Mouse (Mus musculus) hindbrain, embryonic 16.5 days (tissue): Measurements from ENCODE around the gene Chchd3. TPM values are rescaled to one million over a fixed set of nuclear protein-coding genes. Genes with fewer than 3 reads are reported as not detected.
A peak's percentile ranks its signal among the peaks of the same experiment; 100 is the strongest.

ENCODE experiments used
- ATAC-seq: fragments of 200-750 bp; cut with Nextera tagmentation; 2 replicates; pipeline ENCODE4 v1.8.0; 2017; ENCODE audit warnings: moderate TSS enrichment, moderate library complexity
- H3K27ac ChIP-seq: fragments of 300-500 bp; sonication (generic); 2 replicates; pipeline ENCODE4 v1.5.1; 2014; ENCODE audit warnings: low read depth, mild to moderate bottlenecking, control low read depth, low read length, moderate library complexity
- H3K27me3 ChIP-seq: fragments of 300-500 bp; sonication (generic); replicated peaks from 2 replicates; pipeline ENCODE4 v1.6.1; 2014; ENCODE audit warnings: low read length; ENCODE audit not compliant: control insufficient read depth, insufficient read depth
- H3K36me3 ChIP-seq: fragments of 300-500 bp; sonication (generic); 2 replicates; pipeline ENCODE4 v1.6.1; 2014; ENCODE audit warnings: mild to moderate bottlenecking, low read length, moderate library complexity, mixed read lengths; ENCODE audit not compliant: control insufficient read depth, insufficient read depth
- H3K4me1 ChIP-seq: fragments of 300-500 bp; sonication (generic); 2 replicates; pipeline ENCODE4 v1.6.1; 2014; ENCODE audit warnings: low read depth, low read length; ENCODE audit not compliant: control insufficient read depth, insufficient read depth
- H3K4me2 ChIP-seq: fragments of 300-500 bp; sonication (generic); 2 replicates; pipeline ENCODE4 v1.6.1; 2014; ENCODE audit warnings: mild to moderate bottlenecking, low read length, control low read depth, moderate library complexity
- H3K4me3 ChIP-seq: fragments of 300-500 bp; sonication (generic); 2 replicates; pipeline ENCODE4 v1.5.1; 2014; ENCODE audit warnings: mild to moderate bottlenecking, low read length, control low read depth, moderate library complexity
- H3K9ac ChIP-seq: fragments of 300-500 bp; sonication (generic); 2 replicates; pipeline ENCODE4 v1.6.1; 2014; ENCODE audit warnings: low read depth, mild to moderate bottlenecking, control low read depth, low read length, moderate library complexity
- H3K9me3 ChIP-seq: fragments of 300-500 bp; sonication (generic); 2 replicates; pipeline ENCODE4 v1.6.1; 2014; ENCODE audit warnings: mild to moderate bottlenecking, low read length, moderate library complexity; ENCODE audit not compliant: control insufficient read depth
- WGBS: fragments of 180-500 bp; shearing (Covaris S2); extraction: QIAGEN DNeasy Blood & Tissue Kit; methylation state at CpG from one replicate; pipeline ENCODE4 v1.1.7; 2014; 5-methylcytosine and 5-hydroxymethylcytosine counted together
- polyA plus RNA-seq: library from polyadenylated mRNA; unstranded; fragments of >200 nt; fragmentation: Nextera tagmentation; extraction: Ambion mirVana; gene quantifications from 2 replicates; pipeline ENCODE4 v1.2.1, GENCODE M21; 2015

Chchd3 gene
- polyA plus RNA-seq, 1 experiment from 2014 or later: 124 TPM

DNA sequence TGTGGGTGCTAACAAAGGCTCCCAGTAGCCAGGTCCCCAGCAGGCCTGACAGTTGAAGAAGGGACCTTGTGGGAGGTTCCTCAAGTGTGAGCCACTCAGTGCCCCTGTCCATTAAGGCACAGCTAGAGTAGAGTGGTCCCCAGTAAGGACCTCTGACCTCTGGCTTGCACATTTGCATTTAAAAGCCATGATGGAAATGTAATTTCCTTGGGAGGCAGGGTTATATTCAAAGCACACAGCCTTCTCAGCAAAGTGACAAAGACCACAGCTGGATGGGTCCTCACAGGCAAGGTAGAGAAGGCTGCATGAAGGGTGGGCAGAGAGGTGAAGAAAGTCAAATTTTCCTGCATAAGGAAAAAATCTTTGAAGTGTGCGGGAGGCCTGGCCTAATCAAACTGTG is 272.7 kb downstream of the Chchd3 start:
- no peaks in the 10 kb centered on the region for H3K9me3 ChIP-seq
- no peaks in the 10 kb centered on the region for H3K36me3 ChIP-seq
- ATAC-seq: no peak
- no peaks in the 10 kb centered on the region for H3K4me1 ChIP-seq
- H3K27me3 ChIP-seq: no peaks in the 10 kb centered on the region
- no peak overlapping the region for H3K27ac ChIP-seq
- 17% methylated on average over 1 of the region's 1 CpGs for WGBS
- H3K4me3 ChIP-seq: no peak overlapping the region
- H3K4me2 ChIP-seq: no peak overlapping the region
- H3K9ac ChIP-seq: no peak overlapping the region

DNA sequence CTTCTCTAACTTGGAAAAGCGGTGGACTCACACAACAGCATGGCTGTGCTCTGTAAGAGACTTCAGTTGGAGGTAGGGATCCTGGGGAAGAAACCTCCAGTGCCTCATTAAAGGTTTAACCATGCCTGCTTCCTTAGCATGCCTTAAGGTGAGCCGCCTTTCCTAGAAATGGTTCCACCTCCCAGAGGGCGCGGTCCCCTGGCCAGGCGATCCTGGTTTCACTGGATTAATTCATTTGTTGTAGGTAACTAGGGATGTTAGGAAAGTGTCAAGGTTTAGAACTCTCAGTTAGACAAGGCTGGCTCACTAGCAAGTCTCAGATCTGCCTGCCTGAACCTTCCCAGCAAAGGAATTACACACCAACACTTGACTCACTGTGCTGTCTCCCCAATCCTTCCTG is 273.9 kb downstream of the Chchd3 start:
- no peaks in the 10 kb centered on the region for H3K27me3 ChIP-seq
- no peaks in the 10 kb centered on the region for H3K9me3 ChIP-seq
- H3K4me2 ChIP-seq: no peak overlapping the region
- no peak overlapping the region for H3K4me3 ChIP-seq
- 91% methylated on average over 5 of the region's 5 CpGs for WGBS
- no peak overlapping the region for H3K27ac ChIP-seq
- no peaks in the 10 kb centered on the region for H3K36me3 ChIP-seq
- no peak for ATAC-seq
- no peak overlapping the region for H3K9ac ChIP-seq
- no peaks in the 10 kb centered on the region for H3K4me1 ChIP-seq

DNA sequence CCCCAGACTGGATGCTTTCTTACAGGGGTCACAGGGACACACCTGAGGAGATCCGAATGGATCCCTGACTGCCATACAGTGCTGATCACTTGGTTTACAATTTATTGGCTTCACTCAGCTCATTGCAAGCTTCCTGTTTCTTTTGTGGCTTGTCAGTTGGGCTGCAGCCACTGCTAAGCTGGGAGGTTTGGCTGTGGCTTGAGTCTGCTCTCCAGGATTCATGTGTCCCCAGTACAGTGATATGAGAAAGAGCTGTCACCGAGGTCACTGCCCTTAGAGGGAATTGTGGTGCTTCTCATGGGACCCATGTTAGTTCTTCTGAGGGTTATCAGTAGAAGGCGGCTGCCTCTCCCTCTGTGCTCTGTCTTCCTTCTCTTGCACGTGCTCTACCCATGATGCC is 277.0 kb downstream of the Chchd3 start:
- Histone ChIP-seq H3K9ac (no peak overlapping the region), H3K27ac (no peak overlapping the region), H3K4me2 (no peak overlapping the region), H3K4me3 (no peak overlapping the region), H3K27me3 (no peaks in the 10 kb centered on the region), H3K4me1 (no peaks in the 10 kb centered on the region; the same call in 1 of the 2 replicates), H3K36me3 (no peaks in the 10 kb centered on the region), H3K9me3 (no peaks in the 10 kb centered on the region)
- no peak for ATAC-seq
- WGBS: 86% methylated on average over 4 of the region's 4 CpGs

DNA sequence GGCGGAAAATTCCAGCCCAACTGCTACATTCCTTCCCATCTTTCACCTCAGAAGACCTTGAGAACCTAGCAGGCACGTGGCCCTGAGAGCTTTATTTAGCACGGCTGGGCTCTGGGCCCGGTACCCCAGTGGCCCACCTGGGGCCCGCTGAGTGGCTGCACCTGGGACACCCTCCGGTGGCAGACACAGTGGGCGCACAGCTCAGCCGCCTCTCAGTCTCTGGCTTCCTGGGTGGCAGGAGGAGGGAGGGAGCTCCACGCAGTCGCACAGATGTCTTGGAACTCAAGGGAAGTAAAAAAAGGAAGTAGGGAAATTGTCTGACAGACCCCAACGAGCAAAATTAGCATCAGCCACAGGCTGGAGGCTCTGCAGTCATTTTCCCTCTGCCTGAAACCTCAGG is 279.5 kb downstream of the Chchd3 start:
- ATAC-seq: peak; percentile 54; the same call in 1 of the 2 replicates
- H3K4me2 ChIP-seq: 0 out of 2 replicates have a peak overlapping the region, but pooled peaks have one; percentile 26
- no peaks in the 10 kb centered on the region for H3K36me3 ChIP-seq

DNA sequence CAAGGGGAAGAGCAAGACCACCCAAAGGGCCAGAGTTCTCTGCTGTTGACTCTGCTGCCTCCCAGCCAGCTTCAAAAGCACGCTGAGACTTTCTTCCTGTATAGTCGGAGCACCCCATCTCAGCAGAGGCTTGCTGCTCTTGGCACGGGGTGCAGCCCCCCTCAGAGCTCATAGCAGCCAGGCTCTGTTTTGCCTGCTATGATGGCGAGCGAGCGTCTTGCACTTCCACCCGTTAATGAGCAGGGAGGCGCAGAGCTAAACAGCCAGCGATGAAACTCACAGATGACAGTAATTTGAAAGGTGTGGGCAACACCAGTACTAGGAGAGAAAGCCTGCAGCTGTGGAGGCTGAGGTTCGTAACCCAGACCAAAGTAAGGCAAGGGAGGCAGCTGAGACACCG is 283.7 kb downstream of the Chchd3 start:
- H3K27ac ChIP-seq: no peak overlapping the region
- no peaks in the 10 kb centered on the region for H3K36me3 ChIP-seq
- 65% methylated on average over 11 of the region's 11 CpGs for WGBS
- no peak for ATAC-seq
- H3K4me1 ChIP-seq: peaks cover 3% of the 10 kb centered on the region; the same call in 1 of the 2 replicates
- H3K9ac ChIP-seq: no peak overlapping the region
- no peak overlapping the region for H3K4me3 ChIP-seq
- no peaks in the 10 kb centered on the region for H3K9me3 ChIP-seq
- no peaks in the 10 kb centered on the region for H3K27me3 ChIP-seq
- no peak overlapping the region for H3K4me2 ChIP-seq

More for the DNA sequence above, 279.5 kb downstream of the Chchd3 start:
- no peaks in the 10 kb centered on the region for H3K9me3 ChIP-seq
- no peaks in the 10 kb centered on the region for H3K27me3 ChIP-seq
- H3K9ac ChIP-seq: no peak overlapping the region
- WGBS: 19% methylated on average over 11 of the region's 11 CpGs
- H3K27ac ChIP-seq: no peak overlapping the region
- H3K4me1 ChIP-seq: peaks cover 3% of the 10 kb centered on the region; the same call in 1 of the 2 replicates
- no peak overlapping the region for H3K4me3 ChIP-seq

DNA sequence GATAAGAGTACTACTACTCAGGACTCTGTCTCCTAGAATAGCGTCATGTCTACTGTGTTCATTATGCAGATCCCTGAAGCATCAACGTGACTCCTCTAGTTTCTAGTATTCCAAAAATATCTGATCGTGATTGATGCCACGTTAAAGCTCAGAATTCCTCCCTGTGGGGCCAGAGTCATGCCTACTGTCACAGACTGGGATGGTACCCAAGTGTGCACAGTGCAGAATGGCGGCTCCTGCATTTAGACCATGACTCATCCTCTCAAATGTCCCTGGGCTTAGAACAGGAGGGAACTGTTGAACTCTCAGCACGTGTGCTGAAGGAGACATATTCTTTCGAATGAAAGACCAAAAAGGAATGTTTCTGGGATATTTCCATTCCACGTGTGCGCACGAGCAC is 305.5 kb downstream of the Chchd3 start:
- 83% methylated on average over 10 of the region's 10 CpGs for WGBS
- Histone ChIP-seq H3K27ac (no peak overlapping the region), H3K27me3 (no peaks in the 10 kb centered on the region), H3K9ac (no peak overlapping the region), H3K4me2 (no peak overlapping the region), H3K4me1 (no peaks in the 10 kb centered on the region), H3K36me3 (no peaks in the 10 kb centered on the region), H3K4me3 (no peak overlapping the region), H3K9me3 (no peaks in the 10 kb centered on the region)
- no peak for ATAC-seq

DNA sequence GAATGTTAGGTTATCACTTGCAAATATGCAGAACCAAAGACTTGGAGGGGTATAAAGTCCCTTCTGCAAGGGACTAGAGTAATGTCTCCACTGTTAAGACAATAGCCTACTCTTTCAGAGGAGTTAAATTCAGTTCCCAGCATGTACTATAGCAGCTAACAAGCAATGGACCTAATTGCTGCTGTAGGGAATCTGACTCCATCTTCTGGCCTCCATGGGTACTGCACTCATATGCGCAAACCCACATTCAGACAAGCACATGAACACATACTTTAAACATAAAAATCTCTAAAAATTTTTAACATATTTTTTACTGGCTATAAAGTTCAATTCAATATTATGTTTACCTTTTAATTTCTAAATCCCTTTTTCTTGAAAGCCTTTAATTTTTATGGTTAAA is 310.2 kb downstream of the Chchd3 start:
- Histone ChIP-seq H3K27me3 (no peaks in the 10 kb centered on the region), H3K9me3 (no peaks in the 10 kb centered on the region), H3K4me2 (no peak overlapping the region), H3K27ac (no peak overlapping the region), H3K9ac (no peak overlapping the region), H3K4me1 (no peaks in the 10 kb centered on the region), H3K36me3 (no peaks in the 10 kb centered on the region), H3K4me3 (no peak overlapping the region)
- ATAC-seq: no peak
- WGBS: 100% methylated on average over 1 of the region's 1 CpGs

DNA sequence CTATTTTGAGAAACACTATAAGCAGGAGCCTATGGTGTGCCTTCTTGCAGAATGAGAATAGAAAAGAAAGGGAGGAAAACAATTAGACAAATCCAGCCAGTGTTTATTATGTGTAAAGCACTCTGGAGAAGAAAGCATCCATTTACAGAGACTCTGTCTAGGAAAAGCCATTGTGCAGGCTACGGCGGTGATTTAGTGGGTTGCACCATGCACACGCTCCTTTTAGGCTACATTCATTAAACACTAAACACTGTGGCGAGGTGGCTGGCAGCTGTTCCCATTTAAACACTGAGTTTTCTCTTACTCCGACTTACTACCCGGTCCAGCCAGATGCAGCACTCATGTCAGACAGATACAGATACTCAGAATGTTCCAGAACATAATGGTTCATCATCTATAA is 311.3 kb downstream of the Chchd3 start:
- H3K27ac ChIP-seq: no peak overlapping the region

DNA sequence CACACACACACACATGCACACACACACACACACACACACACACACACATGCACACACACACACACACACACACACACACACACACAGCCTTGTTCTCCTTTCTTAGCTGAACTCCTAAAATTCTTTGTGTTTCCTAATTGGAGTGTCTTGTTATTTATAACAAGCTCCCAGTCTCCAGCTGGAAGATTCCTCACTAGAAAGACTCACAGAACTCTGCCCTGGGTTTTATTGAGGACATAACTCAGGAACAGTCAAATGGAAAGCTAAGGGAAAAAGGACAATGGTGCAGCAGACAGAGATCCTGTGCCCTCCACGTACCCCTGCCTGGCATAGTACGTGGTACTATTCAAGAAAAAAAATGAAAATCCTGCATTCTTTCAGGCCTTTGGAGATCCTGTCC is 312.7 kb downstream of the Chchd3 start:
- H3K4me2 ChIP-seq: no peak overlapping the region
- no peak overlapping the region for H3K9ac ChIP-seq
- no peaks in the 10 kb centered on the region for H3K27me3 ChIP-seq
- no peak for ATAC-seq
- no peaks in the 10 kb centered on the region for H3K4me1 ChIP-seq
- H3K4me3 ChIP-seq: no peak overlapping the region
- no peak overlapping the region for H3K27ac ChIP-seq
- no peaks in the 10 kb centered on the region for H3K9me3 ChIP-seq
- 80% methylated on average over 2 of the region's 2 CpGs for WGBS
- H3K36me3 ChIP-seq: no peaks in the 10 kb centered on the region

More for the DNA sequence above, 311.3 kb downstream of the Chchd3 start:
- 56% methylated on average over 6 of the region's 6 CpGs for WGBS
- H3K27me3 ChIP-seq: no peaks in the 10 kb centered on the region
- H3K4me2 ChIP-seq: no peak overlapping the region
- ATAC-seq: no peak
- H3K36me3 ChIP-seq: no peaks in the 10 kb centered on the region
- H3K4me1 ChIP-seq: no peaks in the 10 kb centered on the region
- H3K4me3 ChIP-seq: no peak overlapping the region
- no peak overlapping the region for H3K9ac ChIP-seq
- no peaks in the 10 kb centered on the region for H3K9me3 ChIP-seq
